8 mouse cellular contexts compared by ENCODE assay signal in the genomic region with DNA sequence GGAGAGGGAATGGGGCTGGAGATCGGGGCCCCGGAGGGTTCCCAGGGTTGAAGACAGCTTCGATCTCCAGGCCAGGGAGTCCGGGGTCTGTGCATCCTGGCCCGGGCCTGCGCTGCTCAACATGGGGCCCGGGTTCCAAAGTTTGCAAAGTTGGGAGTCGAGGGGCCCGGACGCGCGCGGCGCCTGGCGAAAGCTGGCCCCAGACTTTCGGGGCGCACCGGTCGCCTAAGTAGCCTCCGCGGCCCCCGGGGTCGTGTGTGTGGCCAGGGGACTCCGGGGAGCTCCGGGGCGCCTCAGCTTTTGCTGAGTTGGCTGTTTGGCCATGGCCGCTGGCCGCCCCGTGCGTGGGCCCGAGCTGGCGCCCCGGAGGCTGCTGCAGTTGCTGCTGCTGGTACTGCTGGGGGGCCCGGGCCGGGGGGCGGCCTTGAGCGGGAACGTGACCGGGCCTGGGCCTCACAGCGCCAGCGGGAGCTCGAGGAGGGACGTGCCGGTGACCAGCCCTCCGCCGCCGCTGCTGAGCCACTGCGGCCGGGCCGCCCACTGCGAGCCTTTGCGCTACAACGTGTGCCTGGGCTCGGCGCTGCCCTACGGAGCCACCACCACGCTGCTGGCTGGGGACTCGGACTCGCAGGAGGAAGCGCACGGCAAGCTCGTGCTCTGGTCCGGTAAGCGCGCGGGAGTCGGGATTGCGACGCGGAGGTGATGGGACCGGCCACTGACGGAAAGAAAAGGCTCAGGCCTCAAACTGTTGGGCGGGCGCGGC. TPM values are rescaled to one million over a fixed set of nuclear protein-coding genes. Genes with fewer than 3 reads are reported as not detected.
A peak's percentile ranks its signal among the peaks of the same experiment; 100 is the strongest.
DNase-seq lines count a peak whose midpoint lies in the region; ATAC-seq and TF ChIP-seq lines count a peak whose summit lies in the region.

No protein-coding gene starts in this region.

- DNase-seq in adipocyte (ENCODE audit: low spot score), result peak; percentile 72
- DNase-seq in kidney, postnatal 10 days, result peak; percentile 82

- H3K27ac ChIP-seq in heart, embryonic 16.5 days (ENCODE audit: low read length), result peak overlapping the region; percentile 97
- no peak overlapping the region for H3K27ac ChIP-seq in macrophage
- peak overlapping the region; percentile 99 for H3K27ac ChIP-seq in stomach, embryonic 14.5 days (ENCODE audit: low read length)

- H3K36me3 ChIP-seq in E14TG2a.4 (ENCODE audit: insufficient read depth, low read length) (peaks cover 3% of the 10 kb centered on the region; the same call in 1 of the 2 replicates), macrophage (ENCODE audit: inconsistent target) (no peaks in the 10 kb centered on the region)
- H3K36me3 ChIP-seq in heart, embryonic 16.5 days (ENCODE audit: control insufficient read depth, insufficient read depth), result no peaks in the 10 kb centered on the region
- no peaks in the 10 kb centered on the region; the same call in 1 of the 2 replicates for H3K36me3 ChIP-seq in stomach, embryonic 14.5 days (ENCODE audit: control insufficient read depth, insufficient read depth, low read length)

- no peaks in the 10 kb centered on the region for H3K9me3 ChIP-seq in E14TG2a.4 (ENCODE audit: low read length)
- H3K9me3 ChIP-seq in heart, embryonic 16.5 days (replicated peaks; ENCODE audit: control insufficient read depth, low read length), result no peaks in the 10 kb centered on the region
- no peaks in the 10 kb centered on the region for H3K9me3 ChIP-seq in stomach, embryonic 14.5 days (ENCODE audit: control insufficient read depth, low read depth, low read length)

- peaks cover 64% of the 10 kb centered on the region for H3K27me3 ChIP-seq in E14TG2a.4 (ENCODE audit: insufficient read depth, low read length)
- no peaks in the 10 kb centered on the region for H3K27me3 ChIP-seq in heart, embryonic 16.5 days (ENCODE audit: control insufficient read depth, insufficient read depth, low read length)
- no peaks in the 10 kb centered on the region for H3K27me3 ChIP-seq in stomach, embryonic 14.5 days (ENCODE audit: control insufficient read depth, insufficient read depth, low read length)

- H3K4me2 ChIP-seq in heart, embryonic 16.5 days (ENCODE audit: low read depth, low read length), result peak overlapping the region; percentile 86
- H3K4me2 ChIP-seq in stomach, embryonic 14.5 days (replicated peaks; ENCODE audit: low read depth, low read length), result peak overlapping the region; percentile 75

- TF ChIP-seq CTCF in E14TG2a.4 (conservative IDR thresholded peaks at IDR 0.05; ENCODE audit: low read length), result no peak

- ATAC-seq in erythroblast, adult 5-6 weeks (replicated peaks; ENCODE audit: low FRiP score, poor library complexity, severe bottlenecking), result peak; percentile 51; the same call in 1 of the 2 replicates
- peak; percentile 71 for ATAC-seq in heart, embryonic 16.5 days (replicated peaks; ENCODE audit: extremely low read depth, insufficient read depth, low FRiP score)
- ATAC-seq in stomach, embryonic 14.5 days (ENCODE audit: insufficient number of reproducible peaks, insufficient read depth, low FRiP score, low read depth), result peak; percentile 78
- ATAC-seq in activated CD4-positive, CD25-positive, alpha-beta regulatory T cell, adult 4 months, result no peak

- WGBS in heart, embryonic 16.5 days, result under 1% methylated on average over 75 of the region's 75 CpGs
- WGBS in macrophage (ENCODE audit: missing documents), result 2% methylated on average over 74 of the region's 75 CpGs
- under 1% methylated on average over 72 of the region's 75 CpGs for WGBS in stomach, embryonic 14.5 days

- peak overlapping the region; percentile 88 for H3K4me3 ChIP-seq in E14TG2a.4 (replicated peaks; ENCODE audit: low read length)
- peak overlapping the region; percentile 97 for H3K4me3 ChIP-seq in heart, embryonic 16.5 days (ENCODE audit: low read length)
- H3K4me3 ChIP-seq in macrophage (ENCODE audit: inconsistent target), result peak overlapping the region; percentile 14; the same call in 1 of the 2 replicates
- peak overlapping the region; percentile 100 for H3K4me3 ChIP-seq in stomach, embryonic 14.5 days (ENCODE audit: low read depth, low read length)

- H3K79me2 ChIP-seq in macrophage (ENCODE audit: inconsistent target), result no peaks in the 10 kb centered on the region

- peak overlapping the region; percentile 97 for H3K9ac ChIP-seq in heart, embryonic 16.5 days (ENCODE audit: low read length)
- H3K9ac ChIP-seq in stomach, embryonic 14.5 days (replicated peaks; ENCODE audit: low read depth, low read length), result peak overlapping the region; percentile 99

- peaks cover 16% of the 10 kb centered on the region for H3K4me1 ChIP-seq in E14TG2a.4 (replicated peaks; ENCODE audit: low read depth, low read length)
- H3K4me1 ChIP-seq in heart, embryonic 16.5 days (ENCODE audit: control insufficient read depth, insufficient read depth, low read length), result peaks cover 15% of the 10 kb centered on the region
- peaks cover 21% of the 10 kb centered on the region for H3K4me1 ChIP-seq in stomach, embryonic 14.5 days (ENCODE audit: control insufficient read depth, insufficient read depth, low read length)

RNA-seq across cellular contexts. Expression of a gene that starts 0.6 kb away (rescaled TPM):
- total RNA-seq in erythroblast, adult 5-6 weeks (2015; ENCODE audit: low replicate concordance), result 3.3 and 4.0 TPM in 2 replicates
- 0.60 and 2.6 TPM in 2 replicates for total RNA-seq in erythroblast, adult 5-6 weeks (2017; ENCODE audit: low replicate concordance)
- 15.8 and 16.4 TPM in 2 replicates for polyA plus RNA-seq in heart, embryonic 16.5 days (2015; fragmentation: Nextera tagmentation; extraction: Ambion mirVana)
- total RNA-seq in macrophage (2018; cell fraction: chromatin; rRNA removed), result 1 to 10 TPM in 19 of 26 experiments, under 1 TPM in 5, not detected in 2; 0.26 to 7.6 (median 1.7) TPM
- 1 to 10 TPM in 14 of 26 experiments, under 1 TPM in 12; 0.08 to 3.8 (median 1.1) TPM for total RNA-seq in macrophage (2018; cell fraction: cytosol; rRNA removed)
- total RNA-seq in macrophage (2018; cell fraction: nucleus; rRNA removed), result 10 to 100 TPM in 1 of 26 experiments, 1 to 10 TPM in 11, under 1 TPM in 14; 0.22 to 11.3 (median 0.85) TPM
- polyA plus RNA-seq in macrophage (2018), result 0.36 to 7.0 TPM (median 2.7 TPM) in 3 replicates
- polyA plus RNA-seq in stomach, embryonic 14.5 days (2014; fragmentation: Nextera tagmentation; extraction: Ambion mirVana), result 49.8 and 58.4 TPM in 2 replicates
- polyA plus RNA-seq in activated CD4-positive, CD25-positive, alpha-beta regulatory T cell, adult 4 months (2017; shearing (Covaris generic)), result under 1 TPM in 1 of 2 experiments, not detected in 1; 0.48 TPM

RNA-seq across cellular contexts. Expression of a gene that starts 31.9 kb away (rescaled TPM):
- total RNA-seq in erythroblast, adult 5-6 weeks (2015; ENCODE audit: low replicate concordance), result 7.1 and 15.2 TPM in 2 replicates
- 9.6 and 20.3 TPM in 2 replicates for total RNA-seq in erythroblast, adult 5-6 weeks (2017; ENCODE audit: low replicate concordance)
- polyA plus RNA-seq in heart, embryonic 16.5 days (2015; fragmentation: Nextera tagmentation; extraction: Ambion mirVana), result 6.7 and 7.8 TPM in 2 replicates
- total RNA-seq in macrophage (2018; cell fraction: chromatin; rRNA removed), result 100 to 1,000 TPM in 7 of 26 experiments, 10 to 100 TPM in 19; 30.5 to 184 (median 87.9) TPM
- 10 to 100 TPM; 27.9 to 52.4 (median 41.1) TPM for total RNA-seq in macrophage (2018; cell fraction: cytosol; rRNA removed)
- total RNA-seq in macrophage (2018; cell fraction: nucleus; rRNA removed), result 100 to 1,000 TPM in 4 of 26 experiments, 10 to 100 TPM in 22; 34.1 to 166 (median 71.8) TPM
- 30.8 to 43.0 TPM (median 32.9 TPM) in 3 replicates for polyA plus RNA-seq in macrophage (2018)
- polyA plus RNA-seq in stomach, embryonic 14.5 days (2014; fragmentation: Nextera tagmentation; extraction: Ambion mirVana), result 33.9 and 35.1 TPM in 2 replicates
- 10 to 100 TPM; 89.7 to 92.1 TPM for polyA plus RNA-seq in activated CD4-positive, CD25-positive, alpha-beta regulatory T cell, adult 4 months (2017; shearing (Covaris generic))

RNA-seq across cellular contexts. Expression of a gene that starts 41.8 kb away (rescaled TPM):
- 246 and 272 TPM in 2 replicates for total RNA-seq in erythroblast, adult 5-6 weeks (2015; ENCODE audit: low replicate concordance)
- total RNA-seq in erythroblast, adult 5-6 weeks (2017; ENCODE audit: low replicate concordance), result 487 and 489 TPM in 2 replicates
- 2.8 and 3.3 TPM in 2 replicates for polyA plus RNA-seq in heart, embryonic 16.5 days (2015; fragmentation: Nextera tagmentation; extraction: Ambion mirVana)
- 10 to 100 TPM in 6 of 26 experiments, 1 to 10 TPM in 20; 1.7 to 37.2 (median 4.8) TPM for total RNA-seq in macrophage (2018; cell fraction: chromatin; rRNA removed)
- 1 to 10 TPM in 23 of 26 experiments, under 1 TPM in 3; 0.77 to 5.5 (median 1.9) TPM for total RNA-seq in macrophage (2018; cell fraction: cytosol; rRNA removed)
- total RNA-seq in macrophage (2018; cell fraction: nucleus; rRNA removed), result 10 to 100 TPM in 5 of 26 experiments, 1 to 10 TPM in 21; 1.2 to 20.8 (median 3.9) TPM
- polyA plus RNA-seq in macrophage (2018), result 0.90 to 9.9 TPM (median 1.4 TPM) in 3 replicates
- 2.2 and 2.3 TPM in 2 replicates for polyA plus RNA-seq in stomach, embryonic 14.5 days (2014; fragmentation: Nextera tagmentation; extraction: Ambion mirVana)
- under 1 TPM in 1 of 2 experiments, not detected in 1; 0.21 TPM for polyA plus RNA-seq in activated CD4-positive, CD25-positive, alpha-beta regulatory T cell, adult 4 months (2017; shearing (Covaris generic))

Comparison
In these comparisons a context has a peak if more than half of its experiments do, and no peak if none do; other contexts are left out.
1. H3K4me3 ChIP-seq: peak in every context shown above with its lines; median percentile 100 in stomach, embryonic 14.5 days; 97 in heart, embryonic 16.5 days; 88 in E14TG2a.4; 14 in macrophage.